Mouse (Mus musculus) urinary bladder, postnatal 36 days (tissue): ENCODE results near the gene Itgb1.

Experiments used
- DNase-seq, 2 experiments: peaks; one replicate each; pipeline ENCODE4 v3.0.0; 2022; ENCODE audit warnings: low spot score in 2 of 2, mixed read lengths in 1 of 2

Gene Itgb1

DNA sequence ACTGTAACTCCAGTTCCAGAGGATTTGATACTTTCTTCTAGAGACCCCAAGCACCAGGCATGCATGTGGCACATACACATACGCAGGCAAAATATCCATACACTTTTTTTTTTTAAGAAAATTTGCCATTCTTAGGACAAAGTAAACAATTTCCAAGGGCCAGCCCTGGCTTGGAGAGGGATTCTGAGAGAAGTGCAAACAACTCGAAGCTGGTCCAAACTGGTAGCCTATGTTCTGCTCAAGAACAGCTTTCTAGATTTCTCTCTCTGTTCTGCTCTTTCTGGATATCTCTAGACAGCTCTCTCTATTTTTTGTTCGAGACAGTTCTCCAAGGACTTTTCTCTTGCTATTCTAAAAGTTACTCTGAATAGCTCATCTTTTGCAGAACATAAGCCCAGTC lies 3.5 kb upstream of the Itgb1 start:
- no peak for DNase-seq

DNA sequence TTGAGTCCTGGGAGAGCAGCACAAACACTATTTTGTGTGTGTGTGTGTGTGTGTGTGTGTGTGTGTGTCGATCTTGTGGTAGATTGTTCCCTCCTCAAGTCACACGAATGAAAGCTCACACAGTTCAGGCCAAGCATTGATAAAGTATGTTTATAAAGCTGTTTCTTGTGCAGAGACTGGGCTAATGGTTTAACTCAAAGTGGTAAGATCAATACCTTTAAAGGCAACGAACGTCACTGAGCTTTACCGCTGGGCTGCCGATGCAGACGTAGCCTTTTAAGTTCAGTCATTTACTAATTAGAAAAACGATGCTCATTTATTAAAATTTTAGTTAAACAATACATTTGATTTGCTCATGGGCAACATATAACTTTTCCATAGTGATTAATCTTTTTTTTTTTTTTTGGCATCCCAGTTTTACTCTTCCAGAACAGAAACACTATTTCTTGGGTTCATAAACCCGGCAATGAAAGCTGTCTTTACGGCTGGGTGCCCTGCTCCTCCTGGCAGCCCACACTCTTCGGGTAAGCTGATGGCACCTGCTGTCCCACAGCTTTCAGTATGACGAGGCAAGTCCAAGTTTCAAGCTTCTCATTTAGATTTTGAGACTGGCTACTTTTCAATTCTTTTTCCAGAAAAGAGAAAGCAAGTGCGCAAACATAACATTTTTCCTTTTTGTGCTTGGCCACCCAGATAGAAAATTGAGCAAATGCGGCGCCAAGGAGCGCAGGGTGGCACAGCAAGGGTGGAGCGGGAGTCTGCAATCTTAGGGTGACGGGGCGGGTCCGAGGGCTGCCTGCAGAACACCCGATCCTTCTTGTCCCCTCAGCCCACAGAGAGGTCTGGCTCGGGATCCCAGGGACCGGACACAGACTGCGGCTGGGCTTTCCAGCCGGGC lies 596 bp upstream of the Itgb1 start:
- DNase-seq = no peak

DNA sequence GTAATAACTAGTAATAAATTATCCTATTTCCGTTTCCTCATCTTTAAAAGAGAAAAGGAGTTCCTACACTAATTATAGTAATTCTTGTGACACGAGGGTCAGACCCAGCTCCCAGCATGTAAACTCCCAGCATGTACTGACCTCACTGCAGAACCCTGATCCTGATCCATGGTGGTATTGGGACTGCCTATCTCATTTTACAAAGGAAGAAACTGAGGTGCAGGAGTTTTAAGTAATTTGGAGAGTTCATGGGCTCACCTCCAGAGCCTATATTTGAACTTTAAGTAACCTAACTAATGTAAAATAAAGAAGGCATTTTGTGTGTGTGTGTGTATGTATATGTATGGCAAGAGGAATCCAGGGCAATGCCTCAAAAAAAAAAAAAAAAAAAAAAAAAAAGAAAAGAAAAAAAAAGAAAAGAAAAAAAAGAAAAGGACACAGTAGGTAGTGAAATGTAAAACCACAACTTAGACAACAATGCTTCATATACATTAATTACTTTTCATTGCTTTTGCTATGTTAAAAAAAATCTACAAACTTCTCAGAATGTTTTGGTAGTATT lies 1.1 kb downstream of the Itgb1 start:
- no peak for DNase-seq

DNA sequence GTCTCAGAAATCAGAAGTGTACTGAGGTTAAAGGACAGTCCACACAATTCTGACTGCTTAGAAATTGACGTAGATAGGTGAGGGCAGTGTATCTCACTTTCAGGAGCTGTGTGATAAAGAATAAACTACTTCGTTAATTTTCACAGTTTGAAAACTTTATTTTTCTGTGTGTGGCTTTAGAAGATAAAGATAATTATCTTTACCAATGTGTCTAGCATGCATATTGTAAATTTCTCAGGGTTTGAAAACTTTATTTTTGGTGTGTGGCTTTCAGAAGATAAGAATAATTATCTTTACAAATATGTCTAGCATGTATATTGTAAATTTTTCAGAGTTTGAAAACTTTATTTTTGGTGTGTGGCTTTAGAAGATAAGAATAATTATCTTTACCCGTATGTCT lies 3.2 kb downstream of the Itgb1 start:
- no peak for DNase-seq

DNA sequence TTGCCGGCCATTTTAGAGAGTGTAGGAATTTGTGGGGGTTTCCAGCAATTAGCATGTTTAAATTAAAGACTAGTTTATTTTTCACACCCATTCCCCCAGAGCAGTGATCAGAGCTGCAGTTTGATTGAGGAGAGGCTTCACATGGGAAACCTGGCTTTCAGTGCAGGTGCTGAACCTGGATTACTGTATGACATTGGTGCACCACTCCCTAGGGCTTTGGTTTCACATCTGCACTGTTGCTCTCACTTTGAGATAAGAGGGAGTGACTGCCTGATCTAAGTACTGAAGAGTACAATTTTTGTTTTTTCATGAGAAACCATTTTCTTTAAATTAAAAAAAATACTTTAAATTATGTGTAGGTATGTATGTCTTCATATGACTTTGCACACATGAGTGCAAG lies 4.6 kb downstream of the Itgb1 start:
- DNase-seq = no peak

DNA sequence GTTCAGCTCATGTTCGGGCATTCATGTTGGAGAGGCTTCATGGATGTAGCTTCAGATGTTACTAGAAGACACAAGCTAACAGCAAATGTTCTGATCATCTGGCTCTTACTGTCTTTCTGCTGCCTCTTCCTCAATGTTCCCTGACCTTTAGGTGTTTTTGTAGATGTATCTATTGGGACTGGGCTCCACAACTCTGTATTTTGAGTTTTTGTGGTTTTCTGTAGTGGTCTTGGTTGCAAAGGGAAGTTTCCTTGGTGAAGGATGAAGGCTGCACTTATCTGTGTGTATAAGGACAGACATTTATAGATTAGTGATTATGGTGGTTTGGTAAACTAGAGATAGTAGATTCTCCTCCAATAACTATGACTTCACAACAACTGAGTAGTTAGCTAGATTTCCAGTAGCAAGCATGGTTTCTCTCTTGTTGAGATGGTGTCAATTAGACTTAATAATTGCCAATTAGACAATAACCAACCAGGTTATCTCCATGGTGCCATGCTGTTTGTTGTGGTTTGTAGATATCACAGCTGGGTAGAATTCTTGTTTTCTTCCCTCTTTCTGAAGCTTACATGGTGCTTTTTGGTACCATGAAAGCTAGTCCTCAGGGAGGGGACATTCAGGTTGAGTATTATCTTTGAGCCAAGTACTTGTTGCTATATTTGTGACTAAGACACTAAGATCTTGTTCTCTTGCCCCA lies 11.4 kb downstream of the Itgb1 start:
- no peak for DNase-seq

DNA sequence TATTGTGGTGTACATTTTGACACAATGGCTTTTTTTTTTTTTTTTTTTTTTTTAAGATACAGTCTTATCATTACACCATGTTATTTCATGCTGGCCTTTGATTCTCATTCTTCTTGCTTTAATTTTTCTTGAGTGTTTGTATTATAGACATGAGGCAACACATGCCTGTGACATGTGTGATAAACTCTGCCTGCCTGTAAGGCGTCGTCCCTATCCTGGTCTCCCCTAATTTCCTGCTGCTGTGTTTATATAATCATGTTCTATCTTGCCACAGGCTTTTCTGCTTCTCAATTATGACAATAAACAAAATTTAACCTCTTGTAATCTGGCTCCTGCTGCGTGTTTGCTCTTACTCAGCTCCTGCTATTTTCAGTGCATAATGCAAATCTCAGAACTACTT lies 12.5 kb downstream of the Itgb1 start:
- DNase-seq = no peak

DNA sequence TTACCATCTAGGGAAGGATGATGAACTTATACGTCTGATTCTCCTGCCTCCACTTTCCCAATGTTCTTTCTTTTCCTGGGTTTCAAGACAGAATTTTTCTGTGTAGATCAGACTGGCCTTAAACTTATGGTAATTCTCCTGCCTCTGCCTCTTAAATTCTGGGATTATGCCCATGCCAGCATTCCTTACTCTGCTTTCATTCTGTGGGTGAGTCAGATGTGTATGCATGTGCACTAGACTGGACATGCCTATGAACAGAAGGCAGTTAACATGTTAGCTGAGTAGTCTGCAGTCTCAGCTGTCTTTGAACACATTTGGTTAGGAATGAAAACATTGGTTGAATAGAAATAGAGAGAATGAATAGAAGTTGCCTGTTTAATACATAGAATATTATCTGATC lies 18.9 kb downstream of the Itgb1 start:
- no peak for DNase-seq

DNA sequence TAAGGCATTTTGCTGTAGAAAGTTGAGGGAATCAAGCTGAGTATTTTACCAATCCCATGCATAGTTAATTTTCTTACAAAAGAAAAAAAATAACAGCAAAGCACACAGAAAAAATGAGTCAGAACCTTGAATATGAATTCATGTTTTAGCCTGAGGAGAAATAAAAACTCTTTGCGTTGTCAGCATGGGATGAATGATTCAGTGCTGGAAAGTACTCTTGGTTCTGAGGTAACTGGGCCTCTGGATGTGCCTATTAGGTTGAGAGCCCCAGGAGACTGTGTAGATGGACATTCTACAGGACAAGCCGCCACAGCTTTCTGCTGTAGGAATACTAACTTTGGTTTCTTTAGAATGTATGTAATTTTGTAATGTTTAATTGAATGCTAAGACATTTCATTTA lies 19.4 kb downstream of the Itgb1 start:
- DNase-seq = no peak

DNA sequence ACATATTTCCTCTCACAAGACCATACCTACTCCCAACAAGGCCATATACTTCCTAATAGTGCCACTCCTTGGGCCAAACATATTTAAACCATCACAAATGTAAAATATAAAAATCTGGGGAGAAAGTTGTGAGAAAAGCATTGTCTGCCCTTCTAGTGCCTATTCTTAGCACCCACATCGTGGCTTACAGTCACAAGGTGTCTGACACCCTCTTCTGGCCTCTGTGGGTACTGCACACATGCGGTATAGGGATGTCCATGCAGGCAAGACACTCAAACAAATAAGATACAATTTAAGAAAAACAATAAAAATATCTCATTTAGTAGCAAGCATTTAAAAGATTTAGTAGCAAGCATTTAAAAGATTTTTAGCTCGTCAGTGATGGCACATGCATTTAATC lies 23.8 kb downstream of the Itgb1 start:
- peak; percentile 60 to 75 for DNase-seq

DNA sequence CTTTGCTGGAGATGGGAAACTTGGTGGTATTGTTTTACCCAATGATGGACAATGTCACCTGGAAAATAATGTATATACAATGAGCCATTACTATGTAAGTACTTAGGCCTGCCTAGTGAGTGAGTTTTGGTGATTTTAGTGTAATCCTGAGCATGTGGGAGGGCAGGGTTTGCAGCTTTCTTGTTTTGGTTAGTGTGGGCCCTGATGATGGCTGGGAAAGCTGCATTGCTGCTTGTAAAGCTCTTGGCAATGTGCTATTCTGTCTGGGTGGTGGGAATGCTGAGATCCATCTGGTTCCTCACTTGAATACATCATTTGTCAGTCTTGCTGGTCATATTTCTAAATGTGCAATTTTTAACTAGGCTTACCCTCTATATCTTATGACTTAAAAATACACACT lies 30.7 kb downstream of the Itgb1 start:
- DNase-seq = no peak

DNA sequence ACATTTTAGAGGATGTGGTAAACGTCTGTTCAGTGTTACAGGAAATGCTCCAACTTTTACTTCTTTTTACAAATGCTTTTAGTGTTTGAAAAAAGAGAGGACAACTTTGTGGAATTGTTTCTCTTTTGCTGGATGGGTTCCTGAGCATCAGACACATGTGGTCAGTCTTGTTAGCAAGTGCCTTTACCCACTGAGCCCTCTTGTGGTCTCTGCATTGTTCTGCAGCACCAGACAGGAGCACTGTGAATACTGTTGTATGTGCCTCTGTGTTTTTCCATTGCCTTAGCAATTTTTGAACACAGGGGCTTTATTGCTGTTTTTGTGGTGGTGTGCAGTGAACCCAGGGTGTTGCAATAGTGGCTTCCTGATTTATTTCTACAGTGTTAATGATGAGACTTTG lies 39.4 kb downstream of the Itgb1 start:
- DNase-seq = no peak

DNA sequence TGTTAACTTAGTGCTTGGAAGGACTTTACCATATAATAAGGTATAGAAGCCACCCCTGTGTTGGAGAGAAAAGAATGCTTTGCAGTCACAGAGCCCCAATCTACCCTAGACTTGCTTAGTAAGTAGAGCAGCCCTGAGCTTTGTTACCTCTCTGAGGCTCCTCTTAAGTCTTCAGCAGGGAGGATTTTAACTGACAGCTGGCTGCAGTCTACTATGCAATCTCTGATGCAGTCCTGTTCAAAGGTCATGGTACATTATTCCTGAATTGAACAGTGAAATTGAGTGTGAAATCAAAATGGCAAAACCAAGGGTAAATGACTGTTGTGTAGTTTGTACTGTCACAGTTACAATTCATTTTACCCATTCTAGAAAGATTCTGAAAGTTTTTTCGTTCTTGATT lies 41.8 kb downstream of the Itgb1 start:
- DNase-seq = no peak

DNA sequence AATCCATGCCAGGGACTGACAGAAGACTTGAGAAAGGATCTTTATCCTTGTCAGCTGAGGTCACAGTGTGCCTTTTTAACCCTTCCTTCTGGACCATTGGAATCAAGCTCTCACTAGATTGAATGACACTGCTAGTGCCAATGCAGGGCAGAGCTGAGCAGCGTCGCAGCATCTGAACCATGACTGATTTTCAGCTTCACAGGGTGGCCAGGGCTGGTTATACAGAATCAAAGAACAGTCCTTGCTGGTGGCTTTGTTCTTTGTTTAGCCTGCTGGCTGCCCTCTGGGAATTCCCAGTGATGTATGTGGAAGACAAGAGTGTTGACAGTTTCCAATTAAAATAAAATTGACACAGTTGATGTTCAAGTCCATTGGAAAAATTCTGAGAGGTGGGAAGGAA lies 46.8 kb downstream of the Itgb1 start:
- DNase-seq = no peak

DNA sequence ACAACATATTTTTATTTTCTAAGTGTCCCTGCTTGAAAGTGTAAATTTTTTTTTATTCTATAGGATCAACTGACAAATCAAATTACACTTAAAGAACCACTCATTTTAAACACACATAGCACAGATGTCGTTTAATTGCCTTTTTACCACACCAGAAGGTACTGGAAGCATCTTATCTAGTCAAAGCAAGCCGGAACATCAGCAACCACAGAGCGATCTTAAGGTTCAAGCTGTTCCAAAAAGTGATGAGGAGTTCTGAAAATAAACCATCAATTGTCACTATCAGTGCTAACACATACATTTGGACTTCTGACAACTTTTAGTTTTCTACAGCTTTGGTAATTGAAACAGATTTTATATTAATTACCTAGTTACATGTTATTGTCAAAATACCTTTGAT lies 48.7 kb downstream of the Itgb1 start:
- no peak for DNase-seq

DNA sequence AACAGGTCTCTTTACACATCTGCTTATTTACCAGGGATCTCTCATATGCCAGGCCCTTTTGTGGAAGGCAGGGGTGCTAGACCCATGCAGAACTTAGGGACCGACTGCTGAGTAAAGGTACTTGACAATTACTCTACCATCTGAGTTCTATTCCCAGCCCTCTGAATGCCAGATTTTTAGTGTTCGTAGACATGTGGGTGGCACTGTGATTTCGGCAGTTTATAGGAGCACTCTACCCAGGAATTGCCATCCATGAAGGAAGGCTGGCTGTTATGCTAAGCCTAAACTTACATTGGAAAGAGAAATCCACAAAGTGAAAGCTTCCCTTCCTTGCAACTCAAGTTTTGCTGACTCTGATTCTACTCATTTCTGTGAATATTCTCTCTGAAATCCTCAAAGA lies 50.2 kb downstream of the Itgb1 start:
- DNase-seq = no peak
